Mouse (Mus musculus) layer of hippocampus, adult 2 months (tissue): ENCODE data around the gene Plac1. TPM values are rescaled to one million over a fixed set of nuclear protein-coding genes. Genes with fewer than 3 reads are reported as not detected.
"Not testable (repeated sequence)": the region's sequence is repeated elsewhere in the genome, so short reads cannot be mapped to it uniquely, and the experiment has no call there.

ENCODE experiments used
- DNase-seq, 2 experiments: peaks; one replicate each; pipeline ENCODE4 v3.0.0; 2022; ENCODE audit warnings: low spot score in 2 of 2
- H3K27ac ChIP-seq: fragments of 200-600 bp; 2 replicates; pipeline ENCODE4 v1.8.1; 2022
- H3K4me3 ChIP-seq: fragments of 200-600 bp; 2 replicates; pipeline ENCODE4 v1.8.1; 2022; ENCODE audit warnings: mild to moderate bottlenecking
- CTCF ChIP-seq: fragments of 200-600 bp; conservative IDR thresholded peaks from 2 replicates; pipeline ENCODE4 v1.8.1; 2022; ENCODE audit warnings: antibody characterized with exemption, mild to moderate bottlenecking, moderate library complexity
- long read RNA-seq, 2 experiments: library from polyadenylated mRNA; stranded (forward); transcript quantifications; one replicate each; pipeline ENCODE4 v2.0.0; 2021; ENCODE audit warnings: borderline mapping rate in 2 of 2
- total RNA-seq, 2 experiments: library from RNA; stranded (reverse); gene quantifications; 2 replicates each; pipeline ENCODE4 v1.2.3; 2021

The Plac1 gene
- total RNA-seq: not detected
- long read RNA-seq, experiment 1: 0 reads
- long read RNA-seq, experiment 2: 0 reads

- TF ChIP-seq CTCF: no peak
- H3K27ac ChIP-seq: no peak within 1 kb of the TSS
- H3K4me3 ChIP-seq: no peak within 1 kb of the TSS
- DNase-seq: no peak
Measured at GRCm38 (mm10) chrX:53240011-53240410, at the start of gene Plac1. Gene Plac1, minus strand, starts transcription at chrX:53240111.

- no peak for DNase-seq
- TF ChIP-seq CTCF: no peak
- H3K27ac ChIP-seq: no peak overlapping the region
- no peak overlapping the region for H3K4me3 ChIP-seq
Measured at GRCm38 (mm10) chrX:53287924-53288323, 48.0 kb upstream of the Plac1 start.

GRCm38 (mm10) chrX:53273124-53273523 is 33.2 kb upstream of the Plac1 start, which contains the start of gene Fam122c:
Gene Fam122c, plus strand, starts transcription at chrX:53273424.
- DNase-seq: no peak
- Histone ChIP-seq H3K27ac (no peak within 1 kb of the TSS), H3K4me3 (no peak within 1 kb of the TSS)
- no peak for TF ChIP-seq CTCF

- H3K4me3 ChIP-seq, DNase-seq, H3K27ac ChIP-seq: not testable (repeated sequence)
Measured at GRCm38 (mm10) chrX:53271628-53272027, 31.7 kb upstream of the Plac1 start.

- no peak for TF ChIP-seq CTCF
- Histone ChIP-seq H3K4me3 (peak overlapping the region; percentile 43), H3K27ac (no peak overlapping the region)
- no peak for DNase-seq
Measured at GRCm38 (mm10) chrX:53270063-53270432, 30.1 kb upstream of the Plac1 start.

GRCm38 (mm10) chrX:53269289-53270062 is 29.6 kb upstream of the Plac1 start, which contains the start of gene Fam122b:
Gene Fam122b, minus strand, starts transcription at chrX:53269805.
- no peak for TF ChIP-seq CTCF
- peak; percentile 88 to 89 for DNase-seq
- Histone ChIP-seq H3K27ac (peak within 1 kb of the TSS; percentile 36; the same call in 1 of the 2 replicates), H3K4me3 (peak within 1 kb of the TSS; percentile 73)

GRCm38 (mm10) chrX:53268856-53269255 is 28.9 kb upstream of the Plac1 start:
- peak; percentile 22 to 32 for DNase-seq
- H3K4me3 ChIP-seq: peak overlapping the region; percentile 73
- H3K27ac ChIP-seq: no peak overlapping the region
- TF ChIP-seq CTCF: no peak

- no peak for DNase-seq
- H3K27ac ChIP-seq: no peak overlapping the region
Measured at GRCm38 (mm10) chrX:53266186-53266585, 26.3 kb upstream of the Plac1 start.

GRCm38 (mm10) chrX:53255195-53255594 is 15.3 kb upstream of the Plac1 start:
- no peak overlapping the region for H3K27ac ChIP-seq
- peak; percentile 82 for TF ChIP-seq CTCF
- H3K4me3 ChIP-seq: no peak overlapping the region
- no peak for DNase-seq

More at GRCm38 (mm10) chrX:53266186-53266585, 26.3 kb upstream of the Plac1 start:
- no peak overlapping the region for H3K4me3 ChIP-seq
- TF ChIP-seq CTCF: no peak

- DNase-seq: no peak
- TF ChIP-seq CTCF: peak; percentile 64
- Histone ChIP-seq H3K27ac (no peak overlapping the region), H3K4me3 (no peak overlapping the region)
Measured at GRCm38 (mm10) chrX:53237971-53238370, 1.9 kb downstream of the Plac1 start.

GRCm38 (mm10) chrX:53236404-53236803 is 3.5 kb downstream of the Plac1 start:
- Histone ChIP-seq H3K4me3 (no peak overlapping the region), H3K27ac (no peak overlapping the region)
- TF ChIP-seq CTCF: no peak
- no peak for DNase-seq

- no peak overlapping the region for H3K4me3 ChIP-seq
- no peak overlapping the region for H3K27ac ChIP-seq
- TF ChIP-seq CTCF: peak; percentile 26; the same call in 1 of the 2 replicates
- DNase-seq: no peak
Measured at GRCm38 (mm10) chrX:53233689-53234088, 6.2 kb downstream of the Plac1 start.

- peak overlapping the region; percentile 29 for H3K4me3 ChIP-seq
Measured at GRCm38 (mm10) chrX:53231965-53232364, 7.9 kb downstream of the Plac1 start.

GRCm38 (mm10) chrX:53224353-53224944 is 15.5 kb downstream of the Plac1 start:
- Histone ChIP-seq H3K4me3 (no peak overlapping the region), H3K27ac (no peak overlapping the region)
- no peak for DNase-seq
- TF ChIP-seq CTCF: no peak

More at GRCm38 (mm10) chrX:53231965-53232364, 7.9 kb downstream of the Plac1 start:
- no peak for TF ChIP-seq CTCF
- DNase-seq: no peak
- H3K27ac ChIP-seq: no peak overlapping the region
